Mouse (Mus musculus) ES-E14 (cell line): ENCODE results near the gene Kctd21. TPM values are rescaled to one million over a fixed set of nuclear protein-coding genes. Genes with fewer than 3 reads are reported as not detected.

Source experiments
- DNase-seq: peaks from one replicate; pipeline ENCODE4 v3.0.0-alpha.2; 2013; ENCODE audit warnings: low read depth, low spot score
- H3K27ac ChIP-seq: 2 replicates; pipeline ENCODE4 v1.5.1; 2012; ENCODE audit warnings: low read depth, mild to moderate bottlenecking, low read length, moderate library complexity, mixed read lengths; ENCODE audit not compliant: poor library complexity, insufficient read depth, severe bottlenecking
- H3K36me3 ChIP-seq: 2 replicates; pipeline ENCODE4 v1.6.1; 2012; ENCODE audit warnings: mild to moderate bottlenecking, low read length, moderate library complexity, mixed read lengths; ENCODE audit not compliant: control insufficient read depth, poor library complexity, insufficient read depth, severe bottlenecking
- H3K4me1 ChIP-seq, 2 experiments: fragments of 150-350 bp in 1 of 2; sonication (generic) in 1 of 2; 2 replicates each; pipeline ENCODE4 v1.6.1; 2012; ENCODE audit warnings: low read length in 2 of 2, mild to moderate bottlenecking in 1 of 2, mixed read lengths in 1 of 2; ENCODE audit not compliant: control insufficient read depth in 2 of 2, insufficient read depth in 2 of 2, poor library complexity in 1 of 2
- H3K4me3 ChIP-seq, 2 experiments: fragments of 150-350 bp in 1 of 2; sonication (generic) in 1 of 2; 2 replicates each; pipeline ENCODE4 v1.5.1; 2012; ENCODE audit warnings: low read length in 2 of 2, low read depth in 1 of 2, mild to moderate bottlenecking in 1 of 2, mixed read lengths in 1 of 2; ENCODE audit not compliant: insufficient read depth in 1 of 2, poor library complexity in 1 of 2, severe bottlenecking in 1 of 2
- H3K9ac ChIP-seq: 2 replicates; pipeline ENCODE4 v1.6.1; 2012; ENCODE audit warnings: low read depth, mild to moderate bottlenecking, low read length, mixed read lengths; ENCODE audit not compliant: poor library complexity, insufficient read depth, severe bottlenecking
- H3K9me3 ChIP-seq: fragments of 150-350 bp; sonication (generic); 2 replicates; pipeline ENCODE4 v1.6.1; 2012; ENCODE audit warnings: low read depth, mild to moderate bottlenecking, low read length; ENCODE audit not compliant: control insufficient read depth, insufficient read depth
- CHD2 ChIP-seq: IDR thresholded peaks from 2 replicates; pipeline ENCODE4 v1.6.1; 2014; ENCODE audit warnings: mild to moderate bottlenecking, low read depth, low read length, inconsistent platforms
- HCFC1 ChIP-seq: IDR thresholded peaks from 2 replicates; pipeline ENCODE4 v1.6.1; 2012; ENCODE audit warnings: low read length, inconsistent platforms, borderline replicate concordance; ENCODE audit not compliant: insufficient read depth
- MAFK ChIP-seq: IDR thresholded peaks from 2 replicates; pipeline ENCODE4 v1.6.1; 2014; ENCODE audit warnings: mild to moderate bottlenecking, low read depth, low read length, inconsistent platforms; ENCODE audit not compliant: insufficient read depth
- ZC3H11A ChIP-seq: IDR thresholded peaks from 2 replicates; pipeline ENCODE4 v1.6.1; 2012; ENCODE audit warnings: low read depth, mild to moderate bottlenecking, inconsistent platforms, low read length, borderline replicate concordance
- ZNF384 ChIP-seq: IDR thresholded peaks from 2 replicates; pipeline ENCODE4 v1.6.1; 2012; ENCODE audit warnings: low read depth, low read length, inconsistent platforms
- in situ Hi-C, 2 experiments: fragments of 600-800 bp; cut with MboI; formaldehyde crosslinking; loops; one replicate each; pipeline ENCODE4 v1.15.1; 2025; ENCODE audit warnings: low sequenced_read_pairs in 2 of 2, inconsistent platforms in 1 of 2; ENCODE audit not compliant: unreplicated experiment in 2 of 2
- total RNA-seq: library from RNA; depleted of rRNA; stranded (reverse); fragments of 300-350 nt; gene quantifications from 2 replicates; pipeline ENCODE4 v1.2.3, GENCODE M21; 2012

Kctd21 gene
- total RNA-seq, 1 experiment: 1.4 TPM

DNA sequence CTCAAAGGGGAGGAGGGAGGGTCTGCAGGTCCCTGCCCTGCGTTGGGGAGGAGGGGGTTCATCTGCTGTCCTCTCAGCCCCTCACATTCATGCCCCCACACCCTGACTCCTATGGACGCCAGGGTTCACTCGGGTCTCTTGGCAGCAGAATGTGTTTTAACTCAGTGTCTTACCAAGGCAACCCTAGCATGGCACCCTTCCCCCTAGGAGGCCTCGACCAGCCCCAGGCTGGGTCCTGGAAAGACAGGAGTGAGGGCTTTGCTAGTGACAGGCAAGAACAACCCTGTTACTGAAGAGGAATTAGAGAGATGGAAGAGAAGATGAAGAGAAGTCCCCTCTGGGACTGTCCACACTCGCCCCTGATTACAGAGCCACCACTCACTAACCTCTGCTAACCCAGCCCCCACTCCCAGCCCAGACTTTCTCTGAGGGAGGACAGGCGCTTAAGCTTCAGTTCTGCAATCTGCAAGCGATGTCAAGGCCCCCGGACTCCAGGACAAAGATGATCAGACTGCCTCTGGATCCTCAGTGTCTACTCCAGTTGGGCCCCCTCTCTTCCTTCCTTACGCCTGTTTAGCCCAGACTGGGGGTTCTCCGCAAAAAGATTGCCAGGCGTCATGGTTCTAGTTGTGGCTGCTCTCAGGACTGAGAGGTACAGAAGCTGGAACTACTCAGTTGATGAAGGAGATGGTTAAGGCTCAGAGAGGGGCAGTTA lies 1.0 kb upstream of the Kctd21 start:
- H3K4me3 ChIP-seq: peak overlapping the region; percentile 77 to 95
- H3K4me1 ChIP-seq: peaks cover 0 to 14% of the 10 kb centered on the region in 2 experiments; a peak in 1 of 4 replicates
- peak overlapping the region; percentile 72; the same call in 1 of the 2 replicates for H3K9ac ChIP-seq
- TF ChIP-seq MAFK (no peak), ZNF384 (no peak), ZC3H11A (no peak), CHD2 (no peak), HCFC1 (no peak)
- no peak for DNase-seq
- H3K27ac ChIP-seq: no peak overlapping the region
- H3K36me3 ChIP-seq: no peaks in the 10 kb centered on the region
- H3K9me3 ChIP-seq: no peaks in the 10 kb centered on the region
- in situ Hi-C loops: no loop called here

DNA sequence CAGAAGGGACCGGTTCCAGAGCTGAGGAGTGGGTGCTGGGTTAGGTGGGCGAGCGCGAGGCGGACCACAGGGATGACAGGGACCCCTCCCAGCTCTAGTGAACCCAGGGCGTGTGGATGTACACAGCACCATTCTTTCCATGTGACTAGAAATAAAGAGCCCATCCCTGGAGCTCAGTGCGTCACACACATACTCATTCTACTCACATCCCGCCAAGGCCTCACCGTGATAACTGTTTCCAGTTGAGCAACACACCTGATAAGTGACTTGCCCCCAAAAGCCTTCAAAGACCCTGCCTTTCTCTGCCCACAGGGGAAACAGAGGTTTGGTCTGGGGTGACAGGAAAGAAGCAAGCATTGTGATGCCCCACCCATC lies 527 bp downstream of the Kctd21 start:
- TF ChIP-seq ZC3H11A (no peak), HCFC1 (no peak), CHD2 (no peak)
- no peaks in the 10 kb centered on the region for H3K36me3 ChIP-seq
- no peak for DNase-seq
- H3K9ac ChIP-seq: peak overlapping the region; percentile 73; the same call in 1 of the 2 replicates
- H3K9me3 ChIP-seq: no peaks in the 10 kb centered on the region
- H3K27ac ChIP-seq: no peak overlapping the region
- in situ Hi-C loops: no loop called here
- peak overlapping the region; percentile 89 to 95 for H3K4me3 ChIP-seq
- H3K4me1 ChIP-seq: peaks cover 0 to 16% of the 10 kb centered on the region in 2 experiments; a peak in 2 of 4 replicates

- no peak for TF ChIP-seq HCFC1
- no peak for TF ChIP-seq ZC3H11A
- no peak for TF ChIP-seq ZNF384
- TF ChIP-seq MAFK: no peak
- no peak for TF ChIP-seq CHD2
- Histone ChIP-seq H3K9ac (no peak overlapping the region), H3K36me3 (no peaks in the 10 kb centered on the region), H3K9me3 (no peaks in the 10 kb centered on the region), H3K4me3 (no peak overlapping the region), H3K4me1 (peaks cover under 1 to 16% of the 10 kb centered on the region in 2 experiments; a peak in 3 of 4 replicates), H3K27ac (no peak overlapping the region)
- in situ Hi-C loops: no loop called here
- DNase-seq: no peak
Measured at GRCm38 (mm10) chr7:97333113-97333898, 1.2 kb downstream of the Kctd21 start.

GRCm38 (mm10) chr7:97334406-97334805 lies 2.3 kb downstream of the Kctd21 start:
- no peak for TF ChIP-seq HCFC1
- no peak for TF ChIP-seq ZC3H11A
- TF ChIP-seq MAFK: no peak
- no peak for TF ChIP-seq CHD2
- no peak for TF ChIP-seq ZNF384
- Histone ChIP-seq H3K9ac (no peak overlapping the region), H3K36me3 (no peaks in the 10 kb centered on the region), H3K4me1 (peaks cover 9 to 16% of the 10 kb centered on the region in 2 experiments; a peak in 3 of 4 replicates), H3K9me3 (no peaks in the 10 kb centered on the region), H3K27ac (no peak overlapping the region), H3K4me3 (no peak overlapping the region)
- no peak for DNase-seq
- in situ Hi-C loops: no loop called here
